Mouse (Mus musculus) heart, embryonic 13.5 days (tissue): ENCODE measurements around the gene Ddit4. TPM values are rescaled to one million over a fixed set of nuclear protein-coding genes. Genes with fewer than 3 reads are reported as not detected.

Source experiments
- ATAC-seq: fragments of 200-750 bp; cut with Nextera tagmentation; 2 replicates; pipeline ENCODE4 v1.8.0; 2017; ENCODE audit warnings: moderate TSS enrichment; ENCODE audit not compliant: insufficient number of reproducible peaks, low FRiP score, low TSS enrichment; ENCODE audit errors: extremely low read depth
- H3K27ac ChIP-seq: fragments of 300-500 bp; sonication (generic); replicated peaks from 2 replicates; pipeline ENCODE4 v1.5.1; 2015; ENCODE audit warnings: moderate library complexity, mild to moderate bottlenecking, inconsistent platforms
- H3K27me3 ChIP-seq: fragments of 300-500 bp; sonication (generic); replicated peaks from 2 replicates; pipeline ENCODE4 v1.6.1; 2015; ENCODE audit warnings: mild to moderate bottlenecking, inconsistent platforms
- H3K36me3 ChIP-seq: fragments of 300-500 bp; sonication (generic); 2 replicates; pipeline ENCODE4 v1.6.1; 2015; ENCODE audit warnings: mild to moderate bottlenecking, inconsistent platforms
- H3K4me1 ChIP-seq: fragments of 300-500 bp; sonication (generic); 2 replicates; pipeline ENCODE4 v1.6.1; 2015; ENCODE audit warnings: inconsistent platforms
- H3K4me2 ChIP-seq: fragments of 300-500 bp; sonication (generic); 2 replicates; pipeline ENCODE4 v1.6.1; 2015; ENCODE audit warnings: inconsistent platforms, mild to moderate bottlenecking, moderate library complexity
- H3K4me3 ChIP-seq: fragments of 300-500 bp; sonication (generic); 2 replicates; pipeline ENCODE4 v1.5.1; 2015; ENCODE audit warnings: moderate library complexity, mild to moderate bottlenecking, inconsistent platforms
- H3K9ac ChIP-seq: fragments of 300-500 bp; sonication (generic); 2 replicates; pipeline ENCODE4 v1.6.1; 2015; ENCODE audit warnings: inconsistent platforms, mild to moderate bottlenecking, moderate library complexity
- H3K9me3 ChIP-seq: fragments of 300-500 bp; sonication (generic); 2 replicates; pipeline ENCODE4 v1.6.1; 2016; ENCODE audit warnings: inconsistent platforms
- whole genome bisulfite sequencing: fragments of 180-500 bp; shearing (Covaris S2); methylation state at CpG from one replicate; pipeline ENCODE4 v1.1.7; 2015; ENCODE audit warnings: mixed read lengths; 5-methylcytosine and 5-hydroxymethylcytosine counted together
- polyA plus RNA-seq: library from polyadenylated mRNA; unstranded; fragments of >200 nt; fragmentation: Nextera tagmentation; extraction: Ambion mirVana; gene quantifications from 2 replicates; pipeline ENCODE4 v1.2.1, GENCODE M21; 2015

Gene Ddit4
- polyA plus RNA-seq, 1 experiment from 2014 or later, result 19.7 TPM

GRCm38 (mm10) chr10:59911561-59912198 is 40.0 kb downstream of the Ddit4 start:
- H3K4me2 ChIP-seq, result peak overlapping the region; percentile 49
- no peak overlapping the region; the same call in 1 of the 2 replicates for H3K27ac ChIP-seq
- ATAC-seq, result no peak
- H3K4me3 ChIP-seq, result no peak overlapping the region
- WGBS, result 10% methylated on average over 25 of the region's 25 CpGs
- H3K4me1 ChIP-seq, result peaks cover 66% of the 10 kb centered on the region
- peak overlapping the region; percentile 62 for H3K9ac ChIP-seq
- H3K36me3 ChIP-seq, result no peaks in the 10 kb centered on the region
- H3K9me3 ChIP-seq, result no peaks in the 10 kb centered on the region
- H3K27me3 ChIP-seq, result 0 out of 2 replicates have a peak, but pooled peaks cover 2% of the 10 kb centered on the region

DNA sequence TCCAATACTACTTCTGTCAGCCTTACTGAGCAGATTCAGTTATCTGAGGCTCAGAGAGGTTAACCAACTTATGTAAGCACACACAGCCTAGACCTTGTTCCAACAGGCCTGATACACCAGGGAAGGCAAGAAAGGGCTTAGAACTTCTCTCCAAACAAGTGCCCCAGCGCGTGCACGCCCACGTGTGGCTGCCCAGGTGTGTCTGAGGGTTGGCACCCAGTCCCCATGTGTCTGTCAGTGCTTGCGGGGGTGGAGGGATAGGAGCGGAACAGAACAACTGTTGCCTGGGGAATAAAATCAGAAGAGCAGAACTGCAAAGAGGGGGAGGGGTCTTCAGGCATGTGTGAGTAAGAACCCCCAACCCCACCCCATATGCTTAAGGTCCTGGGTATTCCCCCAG is 40.5 kb downstream of the Ddit4 start:
- H3K27me3 ChIP-seq, result 0 out of 2 replicates have a peak, but pooled peaks cover 2% of the 10 kb centered on the region
- peak overlapping the region; percentile 49 for H3K4me2 ChIP-seq
- no peak overlapping the region; the same call in 1 of the 2 replicates for H3K27ac ChIP-seq
- H3K4me3 ChIP-seq, result no peak overlapping the region
- ATAC-seq, result no peak
- peaks cover 61% of the 10 kb centered on the region for H3K4me1 ChIP-seq
- H3K9me3 ChIP-seq, result no peaks in the 10 kb centered on the region
- peak overlapping the region; percentile 62 for H3K9ac ChIP-seq
- 48% methylated on average over 6 of the region's 6 CpGs for WGBS
- no peaks in the 10 kb centered on the region for H3K36me3 ChIP-seq

DNA sequence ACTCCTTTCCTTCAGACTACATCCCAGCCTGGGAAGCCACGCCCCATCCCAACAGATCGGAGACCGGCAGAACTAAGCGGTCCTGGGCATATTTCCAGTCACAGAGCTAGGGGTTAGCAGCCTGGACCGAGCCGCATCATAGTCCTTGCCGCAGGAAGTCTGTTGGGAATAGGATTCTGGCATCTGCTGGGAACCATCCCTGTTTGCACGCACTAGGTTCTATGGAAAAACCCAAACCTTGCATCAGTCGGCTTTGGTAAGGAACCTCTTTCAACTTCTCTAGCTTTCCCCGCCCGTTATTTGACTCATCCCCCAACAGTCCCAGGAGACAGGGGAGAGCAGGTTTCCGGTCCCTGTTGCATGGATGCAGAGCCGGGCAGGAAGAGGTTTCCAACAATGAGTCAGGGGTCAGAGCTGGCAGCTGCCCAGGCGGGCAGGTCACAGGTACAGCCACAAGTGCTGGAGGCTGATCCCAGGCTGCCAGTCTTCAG is 42.2 kb downstream of the Ddit4 start:
- no peaks in the 10 kb centered on the region for H3K9me3 ChIP-seq
- no peak for ATAC-seq
- peaks cover 49% of the 10 kb centered on the region for H3K4me1 ChIP-seq
- H3K4me3 ChIP-seq, result peak overlapping the region; percentile 32
- peak overlapping the region; percentile 50 for H3K9ac ChIP-seq
- H3K27me3 ChIP-seq, result 0 out of 2 replicates have a peak, but pooled peaks cover 2% of the 10 kb centered on the region
- H3K27ac ChIP-seq, result peak overlapping the region; percentile 94
- H3K4me2 ChIP-seq, result peak overlapping the region; percentile 61
- H3K36me3 ChIP-seq, result no peaks in the 10 kb centered on the region
- 5% methylated on average over 14 of the region's 14 CpGs for WGBS

DNA sequence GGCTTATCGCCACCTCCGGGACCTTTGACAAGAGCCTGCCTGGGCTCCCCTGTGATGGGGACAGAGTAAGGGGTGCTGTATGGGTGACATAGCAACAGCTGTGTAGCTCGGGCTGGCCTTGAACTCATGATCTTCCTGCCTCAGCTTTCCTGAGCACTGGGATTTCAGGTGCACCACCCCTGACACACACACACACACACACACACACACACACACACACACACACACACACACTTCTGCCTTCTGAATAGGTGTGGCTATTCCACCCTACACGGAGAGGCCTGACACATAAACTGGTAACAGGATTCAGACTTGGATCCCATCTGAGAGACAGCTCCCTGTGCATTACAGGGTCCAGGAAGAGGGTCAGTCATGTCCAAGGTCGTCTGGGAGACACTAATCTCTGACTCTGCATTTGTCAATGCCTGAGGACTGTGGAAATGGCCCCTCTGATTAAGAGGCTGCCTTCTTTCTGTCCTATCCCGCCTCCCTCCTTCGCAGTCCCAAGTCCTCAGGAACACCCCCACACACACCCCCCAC is 42.8 kb downstream of the Ddit4 start:
- Histone ChIP-seq H3K9me3 (no peaks in the 10 kb centered on the region), H3K4me2 (peak overlapping the region; percentile 61), H3K9ac (peak overlapping the region; percentile 50), H3K36me3 (no peaks in the 10 kb centered on the region), H3K27me3 (0 out of 2 replicates have a peak, but pooled peaks cover 2% of the 10 kb centered on the region), H3K4me1 (peaks cover 50% of the 10 kb centered on the region), H3K27ac (peak overlapping the region; percentile 94), H3K4me3 (no peak overlapping the region)
- ATAC-seq, result no peak
- 24% methylated on average over 7 of the region's 7 CpGs for WGBS

- Histone ChIP-seq H3K36me3 (no peaks in the 10 kb centered on the region), H3K9me3 (no peaks in the 10 kb centered on the region), H3K4me2 (peak overlapping the region; percentile 33), H3K4me3 (no peak overlapping the region), H3K9ac (peak overlapping the region; percentile 66), H3K27ac (peak overlapping the region; percentile 94), H3K27me3 (0 out of 2 replicates have a peak, but pooled peaks cover 2% of the 10 kb centered on the region), H3K4me1 (peaks cover 61% of the 10 kb centered on the region)
- WGBS, result 23% methylated on average over 7 of the region's 7 CpGs
- ATAC-seq, result peak; percentile 62
Observed at GRCm38 (mm10) chr10:59907695-59908299, 43.8 kb downstream of the Ddit4 start.

- Histone ChIP-seq H3K4me3 (no peak overlapping the region), H3K9ac (peak overlapping the region; percentile 66), H3K9me3 (no peaks in the 10 kb centered on the region), H3K27ac (peak overlapping the region; percentile 94), H3K4me1 (peaks cover 67% of the 10 kb centered on the region), H3K27me3 (0 out of 2 replicates have a peak, but pooled peaks cover 2% of the 10 kb centered on the region), H3K36me3 (no peaks in the 10 kb centered on the region), H3K4me2 (peak overlapping the region; percentile 33; the same call in 1 of the 2 replicates)
- 67% methylated on average over 3 of the region's 3 CpGs for WGBS
- ATAC-seq, result no peak
Observed at GRCm38 (mm10) chr10:59907080-59907609, 44.5 kb downstream of the Ddit4 start.

DNA sequence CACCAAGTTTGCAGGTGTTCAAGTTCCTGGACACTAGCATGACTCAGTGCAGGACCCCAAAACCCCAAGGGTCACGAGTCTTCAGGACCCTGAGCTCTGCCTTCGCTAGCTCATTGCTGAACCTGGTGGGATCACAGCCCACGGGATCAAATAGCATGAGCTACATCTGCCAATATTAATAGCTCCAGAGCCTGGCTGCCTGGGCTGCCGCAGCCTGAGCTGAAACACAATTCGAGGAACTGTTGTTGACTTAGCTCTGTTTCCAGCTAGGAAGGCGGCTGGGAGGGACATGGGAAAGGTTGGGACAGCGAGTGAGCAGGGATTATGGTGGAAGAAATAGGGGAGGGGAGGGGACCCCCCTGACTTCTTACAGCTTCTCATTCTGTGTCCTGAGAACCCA is 48.5 kb downstream of the Ddit4 start:
- Histone ChIP-seq H3K27me3 (no peaks in the 10 kb centered on the region), H3K9me3 (no peaks in the 10 kb centered on the region), H3K4me3 (no peak overlapping the region), H3K9ac (no peak overlapping the region), H3K27ac (peak overlapping the region; percentile 37; the same call in 1 of the 2 replicates), H3K4me2 (no peak overlapping the region), H3K4me1 (peaks cover 71% of the 10 kb centered on the region), H3K36me3 (peaks cover 6% of the 10 kb centered on the region)
- ATAC-seq, result no peak
- WGBS, result 49% methylated on average over 7 of the region's 7 CpGs

DNA sequence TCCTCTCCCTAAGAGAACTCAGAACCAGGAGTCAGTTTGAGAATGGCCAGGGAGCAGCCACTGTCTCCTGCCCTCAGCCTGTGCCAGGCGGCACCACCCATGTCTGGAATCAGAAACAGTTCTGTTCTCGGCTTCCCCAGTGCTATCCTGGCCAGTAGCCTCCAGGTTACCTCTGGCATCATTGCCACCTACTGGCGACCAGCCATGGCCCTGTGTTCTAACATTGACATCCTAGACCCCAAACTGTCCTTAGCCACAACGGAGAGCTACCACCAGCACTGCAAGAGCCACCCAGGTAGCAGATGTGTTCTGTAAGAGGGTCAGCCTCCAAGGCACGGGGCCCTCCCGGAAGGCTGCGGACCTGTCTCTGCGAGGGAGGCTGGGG is 49.0 kb downstream of the Ddit4 start:
- Histone ChIP-seq H3K4me3 (no peak overlapping the region), H3K27me3 (no peaks in the 10 kb centered on the region), H3K4me2 (no peak overlapping the region), H3K9ac (peak overlapping the region; percentile 29; the same call in 1 of the 2 replicates), H3K4me1 (peaks cover 69% of the 10 kb centered on the region), H3K27ac (peak overlapping the region; percentile 37), H3K36me3 (peaks cover 12% of the 10 kb centered on the region), H3K9me3 (no peaks in the 10 kb centered on the region)
- WGBS, result 68% methylated on average over 8 of the region's 8 CpGs
- ATAC-seq, result no peak

GRCm38 (mm10) chr10:59901986-59902605 is 49.5 kb downstream of the Ddit4 start:
- H3K27ac ChIP-seq, result peak overlapping the region; percentile 97; the same call in 1 of the 2 replicates
- WGBS, result 72% methylated on average over 8 of the region's 8 CpGs
- H3K4me1 ChIP-seq, result peaks cover 69% of the 10 kb centered on the region
- H3K36me3 ChIP-seq, result peaks cover 17% of the 10 kb centered on the region
- no peak overlapping the region for H3K4me2 ChIP-seq
- H3K27me3 ChIP-seq, result no peaks in the 10 kb centered on the region
- ATAC-seq, result no peak
- H3K9me3 ChIP-seq, result no peaks in the 10 kb centered on the region
- no peak overlapping the region for H3K4me3 ChIP-seq
- H3K9ac ChIP-seq, result peak overlapping the region; percentile 29

DNA sequence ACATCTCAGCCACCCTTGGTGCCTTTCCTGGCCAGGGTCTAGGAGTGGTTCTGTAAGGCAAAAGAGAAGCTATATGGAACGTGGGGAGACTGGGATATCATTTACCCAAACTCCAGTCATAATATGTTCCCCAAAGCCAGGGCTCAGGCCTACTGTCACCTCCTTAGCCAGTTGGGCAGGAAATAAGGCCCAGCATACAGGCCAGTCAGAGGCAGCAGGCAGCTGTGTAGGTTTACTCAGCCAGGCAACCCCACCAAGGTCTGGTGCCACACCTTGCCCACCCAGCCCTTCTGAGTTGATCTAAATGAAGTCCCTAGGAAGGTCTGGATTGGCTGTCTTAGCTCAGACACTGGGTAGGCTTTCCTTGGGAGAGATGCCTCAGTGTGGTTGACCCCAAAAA is 50.2 kb downstream of the Ddit4 start:
- H3K4me1 ChIP-seq, result peaks cover 73% of the 10 kb centered on the region
- peak overlapping the region; percentile 29; the same call in 1 of the 2 replicates for H3K9ac ChIP-seq

DNA sequence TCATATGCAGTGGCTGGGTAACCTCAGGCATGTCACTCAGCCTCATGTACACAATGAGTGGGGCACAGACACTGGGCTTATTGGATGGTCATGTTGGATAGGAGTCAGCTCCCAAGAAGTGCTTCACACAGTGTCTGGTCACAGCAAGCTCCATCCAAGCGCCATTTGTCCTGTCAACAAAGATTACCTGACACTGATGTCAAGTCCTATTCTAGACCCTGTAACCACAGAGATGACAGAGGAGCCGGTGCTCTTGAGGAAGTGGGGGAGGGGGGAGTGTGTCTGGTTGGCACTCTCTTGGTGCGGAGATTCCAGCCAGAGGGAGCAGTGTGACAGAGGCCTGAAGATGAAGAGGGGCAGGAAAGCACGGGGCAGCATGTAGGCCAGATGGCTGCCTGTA is 50.7 kb downstream of the Ddit4 start:
- Histone ChIP-seq H3K27me3 (no peaks in the 10 kb centered on the region), H3K9me3 (no peaks in the 10 kb centered on the region), H3K4me2 (no peak overlapping the region), H3K9ac (no peak overlapping the region), H3K4me3 (no peak overlapping the region), H3K4me1 (peaks cover 74% of the 10 kb centered on the region), H3K36me3 (peaks cover 28% of the 10 kb centered on the region), H3K27ac (peak overlapping the region; percentile 97)
- no peak for ATAC-seq
- WGBS, result 22% methylated on average over 4 of the region's 4 CpGs

More for the DNA sequence above, 50.2 kb downstream of the Ddit4 start:
- Histone ChIP-seq H3K4me2 (no peak overlapping the region), H3K27me3 (no peaks in the 10 kb centered on the region), H3K27ac (peak overlapping the region; percentile 97), H3K4me3 (no peak overlapping the region), H3K36me3 (peaks cover 23% of the 10 kb centered on the region), H3K9me3 (no peaks in the 10 kb centered on the region)
- WGBS, result 72% methylated on average over 1 of the region's 1 CpGs
- no peak for ATAC-seq
